Mouse (Mus musculus) layer of hippocampus, adult 8-10 months (tissue): ENCODE measurements around the gene H2-Eb1. TPM values are rescaled to one million over a fixed set of nuclear protein-coding genes. Genes with fewer than 3 reads are reported as not detected.

ENCODE experiments used
- DNase-seq, 2 experiments: peaks; one replicate each; pipeline ENCODE4 v3.0.0; 2022; ENCODE audit warnings: low spot score in 2 of 2
- total RNA-seq, 4 experiments: library from RNA; stranded (reverse); gene quantifications; 2 replicates each; pipeline ENCODE4 v1.2.4; 2022

Gene H2-Eb1
- total RNA-seq, 4 experiments from 2014 or later, result 1.9 to 25.1 (median 10.1) TPM

DNA sequence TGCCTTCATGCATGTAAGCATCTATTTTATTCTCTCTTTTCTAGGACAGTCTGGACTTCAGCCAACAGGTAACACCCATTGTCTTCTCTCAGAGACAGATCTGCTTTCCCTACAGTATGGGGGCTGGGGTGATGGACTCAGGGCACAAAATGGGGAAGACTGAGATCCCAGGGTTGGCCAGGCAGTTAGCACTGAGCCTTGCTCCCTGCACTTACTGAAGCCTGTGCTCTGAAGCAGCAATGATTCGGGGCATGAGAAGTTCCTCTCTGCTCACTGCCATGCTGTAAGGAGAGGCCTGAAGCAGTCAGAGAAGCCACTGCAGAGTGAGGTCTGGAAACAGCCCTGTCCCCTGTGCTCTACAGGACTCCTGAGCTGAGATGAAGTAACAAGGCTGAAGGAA lies 9.8 kb downstream of the H2-Eb1 start:
- DNase-seq, result no peak

DNA sequence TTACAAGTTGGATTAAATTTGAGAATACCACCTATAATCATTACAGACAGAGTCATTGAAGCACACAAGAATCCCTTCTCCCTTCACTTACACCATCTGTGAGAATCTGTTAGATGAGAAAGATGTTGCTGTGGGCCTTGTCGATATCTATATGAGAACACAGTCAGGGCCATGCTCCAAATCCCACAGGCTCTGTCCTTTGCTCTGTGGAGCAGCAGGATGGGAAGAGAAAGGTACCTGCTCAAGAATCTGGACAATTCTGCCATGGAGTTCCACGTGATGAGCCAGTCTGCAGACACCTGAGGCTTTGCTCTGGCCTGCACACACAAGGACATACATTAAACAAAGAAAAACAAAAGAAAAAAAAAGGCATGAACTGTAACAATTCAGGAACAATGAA lies 11.0 kb downstream of the H2-Eb1 start:
- no peak for DNase-seq

DNA sequence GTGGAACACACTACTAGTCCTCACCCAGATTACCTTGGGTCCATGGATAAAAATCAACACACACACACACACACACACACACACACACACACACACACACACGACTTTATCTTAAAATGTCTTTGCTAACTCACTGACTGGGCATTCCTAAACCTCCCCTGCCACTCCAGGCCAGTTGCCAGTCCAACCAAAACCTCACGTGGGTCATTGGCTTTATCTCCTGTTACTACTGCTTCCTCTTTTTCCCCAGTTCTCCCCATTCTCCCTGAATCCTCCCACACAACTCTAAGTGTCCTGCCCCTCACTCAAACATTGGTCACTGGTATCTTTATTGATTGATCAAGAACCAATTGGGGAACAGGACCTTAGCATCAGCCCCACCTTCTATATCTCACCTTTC lies 11.6 kb downstream of the H2-Eb1 start:
- DNase-seq, result no peak

DNA sequence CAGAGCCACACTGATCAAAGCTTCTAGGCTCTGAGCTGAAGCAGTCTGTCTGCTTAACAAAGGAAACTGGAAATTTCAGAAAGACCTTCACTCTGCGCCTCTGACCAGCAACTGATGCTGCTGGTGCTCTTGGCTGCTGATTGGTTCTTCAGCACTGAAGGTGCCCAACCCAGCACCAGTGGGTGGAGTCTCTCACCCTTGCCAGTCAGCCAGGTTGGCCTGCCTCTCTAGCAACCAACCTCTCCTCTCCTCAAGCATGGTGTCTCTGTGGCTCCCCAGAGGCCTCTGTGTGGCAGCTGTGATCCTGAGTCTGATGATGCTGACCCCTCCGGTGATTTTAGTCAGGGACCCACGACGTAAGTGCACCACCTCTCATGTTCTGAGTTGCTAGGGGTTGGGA lies 19.8 kb downstream of the H2-Eb1 start, which contains the start of gene H2-Eb2:
H2-Eb2 (plus strand) TSS at position 230 of the 400 bp plus-strand sequence.
- no peak for DNase-seq

DNA sequence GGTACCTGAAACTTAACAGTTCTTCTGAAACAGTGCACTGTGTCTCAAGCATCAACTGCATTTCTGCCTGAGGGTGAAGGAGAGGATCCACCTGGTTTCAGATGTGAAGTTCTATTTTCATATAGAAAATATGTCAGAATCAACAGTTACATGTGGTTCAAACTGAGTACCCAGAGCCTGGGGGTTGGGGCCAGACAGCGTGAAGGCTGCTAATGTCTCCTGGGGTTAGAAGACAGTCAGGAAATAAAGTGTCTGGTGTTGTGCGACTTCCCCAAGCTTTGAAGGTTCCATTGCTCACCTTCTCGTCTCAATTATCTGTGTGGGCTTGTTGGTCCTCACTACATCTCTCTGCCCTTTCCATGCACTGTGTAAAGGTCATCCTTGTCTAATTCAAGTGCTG lies 20.7 kb downstream of the H2-Eb1 start:
- DNase-seq, result no peak

DNA sequence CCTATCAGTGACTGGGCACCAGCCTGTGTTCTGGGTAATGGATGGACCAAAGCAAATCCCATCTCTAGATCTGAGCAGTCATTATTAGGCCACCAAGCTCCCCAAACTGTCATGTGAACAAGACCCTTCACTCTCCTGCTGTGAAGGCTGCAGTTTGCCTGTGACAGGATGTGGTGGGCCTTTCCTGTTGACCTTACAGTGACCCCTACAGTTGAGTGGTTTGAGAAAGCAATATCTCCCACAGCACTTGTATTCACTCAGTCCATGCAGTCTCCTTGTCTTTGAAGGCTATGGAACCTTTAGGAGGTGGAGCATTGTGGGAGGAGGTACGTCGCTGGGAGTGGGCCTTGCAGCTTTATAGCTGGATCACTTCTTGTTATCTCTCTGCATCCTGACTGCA lies 24.1 kb downstream of the H2-Eb1 start:
- DNase-seq, result no peak

DNA sequence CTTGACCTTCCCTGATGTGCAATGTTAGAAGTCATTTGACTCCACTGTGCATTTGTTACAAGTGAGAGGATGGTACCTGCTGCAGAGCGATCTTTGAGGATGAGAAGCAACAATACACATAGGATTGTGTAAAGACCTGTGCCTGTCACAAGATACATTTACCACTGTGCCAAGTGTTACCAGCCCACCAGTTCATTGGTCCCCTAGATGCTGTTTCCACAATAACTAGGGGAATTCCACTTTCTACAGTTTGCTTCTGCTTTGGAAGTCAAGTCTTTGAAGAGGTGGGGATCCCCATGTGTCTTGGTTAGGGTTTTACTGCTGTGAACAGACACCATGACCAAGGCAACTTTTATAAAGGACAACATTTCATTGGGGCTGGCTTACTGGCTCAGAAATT lies 25.5 kb downstream of the H2-Eb1 start:
- DNase-seq, result no peak

- no peak for DNase-seq
These were observed 35.1 kb downstream of the H2-Eb1 start for GRCm38 (mm10) chr17:34340619-34341402.

GRCm38 (mm10) chr17:34344882-34345281 lies 39.2 kb downstream of the H2-Eb1 start:
- DNase-seq, result no peak

GRCm38 (mm10) chr17:34345486-34345885 lies 39.8 kb downstream of the H2-Eb1 start:
- DNase-seq, result no peak

GRCm38 (mm10) chr17:34346041-34346440 lies 40.4 kb downstream of the H2-Eb1 start:
- no peak for DNase-seq

- peak; percentile 28 to 65 for DNase-seq
These were observed 42.1 kb downstream of the H2-Eb1 start for GRCm38 (mm10) chr17:34347606-34348308.

- peak; percentile 36 to 81 for DNase-seq
These were observed 43.8 kb downstream of the H2-Eb1 start for GRCm38 (mm10) chr17:34349429-34349828.

- DNase-seq, result no peak
These were observed 48.9 kb downstream of the H2-Eb1 start, which contains the start of gene Btnl2 for GRCm38 (mm10) chr17:34354539-34354938. Gene Btnl2, plus strand, starts transcription at chr17:34354822.

DNA sequence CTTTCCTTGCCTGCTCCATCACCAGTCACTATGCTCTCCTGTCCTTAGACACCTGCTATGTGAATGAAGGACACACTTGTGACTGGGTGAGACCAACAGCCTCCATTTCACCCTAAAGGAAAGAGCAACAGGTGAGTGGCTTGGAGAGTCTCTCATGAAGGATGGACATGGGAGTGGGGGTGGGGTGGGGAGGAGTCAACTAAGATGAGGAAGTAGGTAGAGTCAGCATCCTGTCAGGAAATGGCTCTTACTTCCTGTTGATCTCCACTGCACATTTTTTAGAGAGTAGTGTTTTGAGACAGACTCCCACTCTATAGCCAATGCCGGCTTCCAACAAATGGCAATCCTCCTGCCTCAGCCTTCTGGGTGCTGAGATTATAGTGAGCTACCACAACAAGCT lies 49.3 kb downstream of the H2-Eb1 start:
- no peak for DNase-seq

GRCm38 (mm10) chr17:34362954-34363546 lies 57.4 kb downstream of the H2-Eb1 start:
- DNase-seq, result no peak

DNA sequence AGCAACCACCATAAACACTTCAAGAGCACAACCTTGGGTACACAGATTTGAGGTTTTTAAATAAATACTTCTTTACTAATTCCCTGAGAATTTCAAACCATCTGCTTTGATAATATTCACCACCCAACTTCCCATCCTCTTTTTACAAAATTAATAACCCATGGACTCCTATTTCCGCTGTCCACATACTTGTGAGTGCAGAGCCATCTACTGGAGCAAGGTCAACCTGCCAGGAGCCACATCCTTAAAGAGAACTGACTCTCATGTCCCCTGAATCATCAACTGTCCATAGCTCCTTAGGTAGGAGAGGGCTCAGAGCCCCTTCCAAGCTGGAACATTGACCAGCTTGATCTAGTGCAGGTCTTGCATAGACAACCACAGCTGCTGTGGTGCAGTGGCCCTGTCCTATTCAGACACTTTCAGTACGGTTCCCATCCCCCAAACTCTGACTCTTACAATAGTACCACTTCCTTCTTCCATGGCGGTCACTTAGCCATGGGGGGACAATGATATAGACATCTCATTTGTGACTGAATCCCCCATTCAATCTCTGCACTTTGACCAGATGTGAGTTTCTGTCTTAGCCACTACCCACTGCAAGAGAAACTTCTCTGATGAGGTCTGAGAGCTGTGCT lies 58.1 kb downstream of the H2-Eb1 start:
- DNase-seq, result no peak

DNA sequence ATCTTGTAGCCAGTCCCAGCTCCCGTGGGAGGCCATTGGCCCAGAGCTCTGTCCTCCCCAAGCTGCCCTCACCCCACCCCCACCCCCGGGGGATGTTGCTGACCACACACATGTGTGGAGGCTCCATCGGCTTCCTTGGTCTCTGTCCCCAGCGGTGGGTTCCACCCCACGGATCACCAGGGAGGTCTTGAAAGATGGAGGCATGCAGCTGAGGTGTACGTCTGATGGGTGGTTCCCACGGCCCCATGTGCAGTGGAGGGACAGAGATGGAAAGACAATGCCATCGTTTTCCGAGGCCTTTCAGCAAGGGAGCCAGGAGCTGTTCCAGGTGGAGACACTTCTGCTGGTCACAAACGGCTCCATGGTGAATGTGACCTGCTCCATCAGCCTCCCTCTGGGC lies 59.4 kb downstream of the H2-Eb1 start:
- DNase-seq, result no peak
